Mouse (Mus musculus) C2C12 (cell line): ENCODE results near the gene Slc16a14.

Experiments used
- CTCF ChIP-seq: IDR thresholded peaks from one replicate; pipeline ENCODE4 v1.5.1; 2011; ENCODE audit not compliant: control insufficient read depth, insufficient read depth, insufficient read length
- FOSL1 ChIP-seq: IDR thresholded peaks from one replicate; pipeline ENCODE4 v1.8.0; 2011; ENCODE audit warnings: mild to moderate bottlenecking, low read length; ENCODE audit not compliant: poor library complexity, insufficient read depth, severe bottlenecking
- MAX ChIP-seq: IDR thresholded peaks from one replicate; pipeline ENCODE4 v1.6.1; 2011; ENCODE audit warnings: mild to moderate bottlenecking, control low read depth
- MYOD1 ChIP-seq: IDR thresholded peaks from one replicate; pipeline ENCODE4 v1.6.1; 2011; ENCODE audit warnings: low read depth; ENCODE audit not compliant: control insufficient read depth, insufficient read length
- USF1 ChIP-seq: IDR thresholded peaks from one replicate; pipeline ENCODE4 v1.6.1; 2011; ENCODE audit warnings: low read depth, mild to moderate bottlenecking, control low read depth, moderate library complexity

GRCm38 (mm10) chr1:84866231-84866630 is 68.7 kb downstream of the Slc16a14 start:
- no peak for TF ChIP-seq CTCF
- TF ChIP-seq MAX: no peak
- no peak for TF ChIP-seq USF1
- no peak for TF ChIP-seq FOSL1
- TF ChIP-seq MYOD1: no peak
